Mouse (Mus musculus): ENCODE results near the gene Pgs1.

Gene Pgs1

DNA sequence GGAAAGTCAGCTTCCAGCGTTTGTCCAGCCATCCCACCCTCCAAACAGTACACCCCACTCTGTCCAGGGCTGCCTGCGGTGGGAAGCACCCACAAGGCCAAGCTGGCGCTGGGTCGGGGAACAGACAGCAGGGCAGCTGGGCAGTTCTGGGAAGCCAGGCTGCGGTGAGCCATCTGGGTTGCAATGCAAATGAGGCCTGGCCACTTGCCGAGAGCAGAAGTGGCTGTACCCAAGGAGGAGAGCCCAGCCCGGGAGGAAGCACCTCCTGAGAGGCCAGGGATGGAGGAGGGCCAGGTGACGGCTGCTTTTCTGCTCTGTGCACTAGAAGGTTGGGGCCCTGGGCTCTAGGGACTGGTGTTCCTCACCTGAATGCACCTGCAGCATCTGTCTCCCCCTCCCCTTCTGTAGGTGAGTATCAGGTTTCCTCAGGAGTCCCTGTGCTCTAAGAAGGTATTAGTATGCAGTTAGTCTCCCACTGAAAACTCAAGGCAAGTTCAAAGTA, 10.0 kb upstream of the Pgs1 start:
- 23% methylated on average over 8 of the region's 8 CpGs for WGBS

DNA sequence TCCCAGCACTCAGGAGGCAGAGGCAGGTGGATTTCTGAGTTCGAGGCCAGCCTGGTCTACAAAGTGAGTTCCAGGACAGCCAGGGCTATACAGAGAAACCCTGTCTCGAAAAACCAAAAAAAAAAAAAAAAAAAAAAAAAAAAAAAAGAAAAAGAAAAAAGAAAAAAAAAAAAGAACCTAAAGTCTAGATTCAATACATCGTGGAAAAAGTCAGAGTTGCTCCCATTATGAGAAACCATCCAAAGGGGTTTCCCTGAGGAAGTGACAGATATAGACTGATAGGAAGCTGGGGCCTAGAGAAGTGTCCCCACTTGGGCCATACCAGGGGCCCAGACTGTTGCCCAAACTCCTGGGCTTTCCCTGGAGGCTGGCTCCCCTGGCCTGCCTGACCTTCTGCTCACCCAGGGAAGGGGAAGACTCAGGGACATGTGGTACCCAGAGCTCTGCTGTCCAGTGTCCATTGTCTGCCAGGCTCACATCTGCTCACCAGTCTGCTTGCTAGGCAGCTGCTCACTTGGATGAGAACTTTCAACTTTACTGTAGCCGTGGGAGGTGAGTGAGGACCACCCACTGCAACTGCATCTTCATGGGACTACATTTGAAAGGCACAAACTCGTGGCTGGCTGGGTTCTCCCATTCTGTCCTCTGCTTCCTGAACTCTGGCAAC, 8.3 kb upstream of the Pgs1 start:
- 76% methylated on average over 4 of the region's 5 CpGs for WGBS

DNA sequence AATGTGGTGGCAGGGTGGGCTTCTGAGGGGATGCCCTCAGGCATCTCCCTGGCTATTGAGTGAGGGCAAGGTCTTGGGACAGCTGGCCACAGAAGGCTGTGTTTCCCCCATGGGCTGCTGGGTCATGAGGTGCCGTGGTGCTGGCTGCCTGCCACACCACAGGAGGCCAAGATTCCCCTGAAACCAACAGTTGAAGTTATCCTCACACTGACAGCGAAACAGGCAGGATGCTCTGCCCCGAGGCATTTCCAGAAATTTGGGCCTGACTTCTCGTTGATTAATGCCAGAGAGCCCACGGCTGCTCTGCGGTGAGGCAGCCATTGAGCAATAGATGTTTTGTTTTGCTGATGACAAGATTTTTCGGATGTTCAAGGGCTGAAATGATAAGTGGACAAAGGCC, 6.7 kb upstream of the Pgs1 start:
- 76% methylated on average over 7 of the region's 7 CpGs for WGBS

DNA sequence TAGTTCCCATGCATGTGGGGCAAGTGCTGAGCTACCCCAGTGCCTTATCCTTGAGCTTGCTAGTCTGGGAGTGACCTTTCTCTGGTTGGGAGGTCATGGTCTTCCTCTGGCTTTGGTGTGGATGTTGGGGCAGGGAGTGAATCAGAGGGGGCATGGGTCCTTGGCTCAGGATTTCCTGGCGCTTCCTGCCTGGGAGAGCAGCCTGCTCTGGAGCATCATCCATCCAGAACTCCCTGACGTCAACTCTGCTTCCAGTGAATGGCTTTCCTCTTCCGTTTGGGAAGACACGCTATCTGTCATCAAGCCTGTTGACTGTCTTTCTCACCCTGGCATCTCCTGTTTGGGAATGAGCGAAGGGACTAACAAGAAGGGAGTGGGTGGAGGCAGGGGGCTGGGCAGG, 3.7 kb upstream of the Pgs1 start:
- WGBS, result 69% methylated on average over 5 of the region's 5 CpGs

DNA sequence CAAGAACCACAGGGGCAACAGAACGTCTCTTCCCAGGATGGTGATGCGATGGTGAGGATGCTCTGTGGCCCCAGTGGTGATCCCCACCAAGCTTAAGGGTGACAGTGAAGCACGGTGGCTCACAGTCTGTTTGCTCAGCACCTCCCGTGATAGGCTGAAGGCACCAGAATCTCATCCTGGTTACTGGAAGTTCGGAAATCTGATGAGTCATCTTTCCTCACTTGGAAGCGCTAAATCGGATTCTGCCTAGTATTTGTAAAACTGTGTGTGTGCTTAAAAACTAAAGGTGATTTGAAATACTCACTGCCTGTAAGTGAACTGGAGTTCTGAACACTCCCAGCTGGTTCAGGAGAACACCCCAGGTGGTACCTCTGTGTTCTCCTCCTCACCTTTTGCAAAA, 2.3 kb upstream of the Pgs1 start:
- WGBS, result 44% methylated on average over 7 of the region's 7 CpGs

DNA sequence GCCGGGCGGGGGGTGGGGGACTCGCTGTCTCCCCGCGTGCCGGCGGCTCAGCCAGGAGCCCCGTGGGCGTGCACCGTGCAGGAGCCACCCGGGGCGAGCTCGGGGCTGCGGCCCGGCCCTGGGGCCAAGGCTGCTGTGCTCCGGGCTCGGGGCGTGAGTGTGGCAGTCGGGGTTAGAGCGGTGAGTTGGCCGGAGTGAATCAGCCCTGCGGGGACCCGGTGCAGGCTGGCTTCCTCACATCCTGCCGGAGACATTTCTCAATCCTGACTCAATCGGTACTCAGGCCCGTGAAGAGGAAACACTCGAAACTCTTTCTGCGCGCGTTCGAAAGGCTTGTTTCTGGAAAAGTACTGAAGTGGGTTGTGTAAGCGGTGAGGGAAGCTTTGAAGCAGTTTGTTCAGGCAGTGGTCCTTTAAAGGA, 950 bp downstream of the Pgs1 start:
- WGBS, result under 1% methylated on average over 32 of the region's 32 CpGs

DNA sequence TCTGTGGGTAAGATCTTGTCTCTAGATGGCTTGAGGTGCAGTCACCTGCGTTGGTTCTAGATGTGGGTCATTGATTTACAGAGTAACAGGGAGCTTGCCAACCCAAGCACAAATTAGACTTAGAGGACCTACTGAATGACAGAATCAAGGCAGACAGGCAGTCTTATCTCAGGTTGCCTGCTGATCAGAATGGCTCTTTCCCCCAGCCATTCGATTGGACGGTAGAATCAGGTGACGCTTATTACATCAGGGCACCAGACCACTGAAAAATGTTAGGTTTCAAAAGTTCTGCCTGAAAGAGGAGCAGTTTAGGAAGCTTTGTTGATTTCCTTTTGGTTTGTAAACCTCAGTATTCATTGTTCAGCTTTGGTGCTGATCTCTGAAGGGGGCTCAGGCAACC, 1.9 kb downstream of the Pgs1 start:
- WGBS, result 68% methylated on average over 4 of the region's 4 CpGs

DNA sequence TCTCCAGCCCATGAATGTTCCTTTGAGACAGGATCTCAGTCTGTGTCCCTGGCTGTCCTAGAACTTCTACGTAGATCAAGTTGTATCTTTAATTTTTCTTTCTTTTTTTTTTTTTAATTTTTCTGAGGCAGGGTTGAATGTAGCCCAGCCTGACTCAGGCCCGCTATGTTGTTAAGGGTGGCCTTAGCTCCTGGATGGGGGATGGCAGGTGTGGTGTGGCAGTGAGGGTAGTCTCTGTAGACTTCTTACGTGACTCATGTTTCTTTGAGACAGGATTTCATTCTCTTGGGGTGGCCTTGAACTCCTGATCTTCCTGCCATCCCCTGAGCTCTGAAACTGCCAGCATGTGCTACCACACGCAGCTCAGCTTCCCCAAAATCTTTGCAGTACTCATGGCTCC, 3.1 kb downstream of the Pgs1 start:
- WGBS, result 83% methylated on average over 4 of the region's 4 CpGs

DNA sequence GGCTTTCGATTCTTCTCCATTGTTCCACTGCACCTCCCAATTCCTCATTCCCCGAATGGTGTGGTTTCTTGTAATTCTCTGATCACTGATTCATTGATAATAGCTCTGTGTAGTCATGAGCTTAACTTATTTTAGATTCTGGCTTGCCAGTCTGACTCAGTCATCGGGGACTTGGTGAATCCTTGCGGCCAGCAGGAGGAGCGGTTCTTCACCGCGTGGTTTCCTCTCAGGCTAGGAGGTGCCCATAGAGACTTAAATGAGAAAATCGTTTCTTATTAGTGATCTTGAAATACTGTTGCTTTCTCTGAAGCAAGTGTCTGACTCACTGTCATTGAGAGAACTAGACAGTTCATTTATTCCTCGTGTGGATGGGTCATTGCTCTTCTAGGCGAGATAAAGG, 3.8 kb downstream of the Pgs1 start:
- 32% methylated on average over 10 of the region's 10 CpGs for WGBS

DNA sequence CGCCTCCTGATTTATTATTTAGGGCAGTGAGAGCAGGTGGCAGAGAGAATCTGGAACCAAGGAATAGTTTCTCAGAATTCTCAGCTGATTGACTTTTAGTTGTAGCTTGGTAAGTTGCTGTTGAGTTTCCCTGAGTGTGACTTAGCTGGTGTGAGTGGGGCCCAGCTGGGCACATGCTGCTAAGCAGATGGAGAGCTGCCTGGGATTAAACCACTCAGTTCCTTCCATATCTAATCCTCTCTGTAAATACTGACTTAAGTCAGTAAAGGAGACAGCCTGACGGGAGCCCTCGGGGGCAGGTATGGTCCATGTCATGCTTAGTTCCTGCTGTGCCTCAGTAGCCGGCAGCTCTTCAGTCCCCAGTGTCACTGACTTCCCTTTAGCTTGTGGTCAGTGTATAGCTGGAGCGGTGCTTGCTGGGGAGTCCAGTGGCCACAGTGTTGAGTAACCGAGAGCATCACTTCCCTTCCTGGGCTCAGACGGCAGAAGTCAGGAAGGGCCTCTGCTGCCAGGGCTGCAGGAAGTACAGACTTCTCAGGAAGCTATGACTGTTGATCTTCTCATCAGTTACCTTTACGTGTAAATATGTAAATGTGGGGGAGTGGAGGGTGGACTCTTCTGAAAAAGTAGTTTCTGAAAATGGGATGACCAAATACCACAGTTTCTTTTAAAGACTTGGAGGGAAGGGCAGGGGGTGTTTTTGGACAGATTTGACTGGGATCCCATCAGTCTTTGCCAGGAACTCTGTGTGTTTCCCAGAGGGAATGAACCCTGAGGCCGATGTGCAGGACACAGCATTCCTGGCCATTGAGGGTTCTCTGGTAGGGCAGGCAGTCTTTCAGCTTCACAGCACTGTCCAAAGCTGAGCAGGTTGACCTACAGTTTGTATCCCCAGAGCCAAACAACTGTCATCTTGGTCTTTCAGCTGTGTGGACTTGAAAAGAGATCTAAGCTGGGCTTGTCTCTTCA, 5.7 kb downstream of the Pgs1 start:
- whole genome bisulfite sequencing, result 57% methylated on average over 9 of the region's 9 CpGs

DNA sequence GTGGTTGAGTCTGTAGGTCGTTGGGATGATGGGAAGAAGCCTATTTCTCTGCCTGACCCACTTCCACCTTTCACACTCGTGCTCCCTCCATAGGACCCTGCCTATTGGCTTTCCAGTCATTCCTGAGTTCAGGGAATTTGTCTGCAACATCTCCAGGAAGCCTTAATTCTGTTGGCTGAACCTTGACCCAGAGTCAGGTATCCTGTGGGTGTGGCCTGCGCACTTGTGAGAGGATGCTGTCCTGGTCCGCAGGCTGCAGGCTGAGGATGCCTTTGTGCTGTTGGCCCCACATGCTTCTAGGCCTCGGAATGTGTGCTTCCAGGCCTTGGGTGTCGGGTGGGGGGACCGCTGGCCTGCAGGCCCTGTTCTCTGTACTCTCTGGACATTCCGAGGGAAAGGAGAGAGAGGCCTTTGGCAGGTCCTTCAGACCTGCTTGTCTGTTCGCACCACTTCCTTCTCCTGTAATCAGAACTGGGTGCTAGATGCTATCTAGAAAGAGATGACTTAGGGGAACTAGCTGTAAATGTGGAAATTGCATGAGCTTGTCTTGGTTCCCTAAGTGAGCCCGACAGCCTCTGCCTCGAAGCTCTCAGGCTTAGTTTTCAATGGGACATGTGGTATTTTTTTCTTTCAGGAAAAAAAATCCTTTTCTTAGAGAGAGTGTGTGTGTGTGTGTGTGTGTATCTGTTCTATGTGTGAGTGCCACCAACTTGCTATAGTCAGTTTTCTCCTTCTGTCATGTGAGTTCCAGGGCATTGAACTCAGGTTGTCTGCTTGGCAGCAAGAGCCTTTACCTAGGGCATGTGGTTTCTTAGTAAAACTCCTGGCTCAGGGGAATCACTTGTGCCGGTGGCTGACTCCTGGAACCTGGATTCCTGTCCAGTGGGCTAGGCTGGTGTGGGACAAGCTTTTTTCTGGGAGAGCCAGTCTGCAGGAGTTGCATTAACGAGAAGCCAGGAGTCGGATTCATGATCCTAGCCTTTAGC, 7.4 kb downstream of the Pgs1 start:
- WGBS, result 58% methylated on average over 14 of the region's 14 CpGs

DNA sequence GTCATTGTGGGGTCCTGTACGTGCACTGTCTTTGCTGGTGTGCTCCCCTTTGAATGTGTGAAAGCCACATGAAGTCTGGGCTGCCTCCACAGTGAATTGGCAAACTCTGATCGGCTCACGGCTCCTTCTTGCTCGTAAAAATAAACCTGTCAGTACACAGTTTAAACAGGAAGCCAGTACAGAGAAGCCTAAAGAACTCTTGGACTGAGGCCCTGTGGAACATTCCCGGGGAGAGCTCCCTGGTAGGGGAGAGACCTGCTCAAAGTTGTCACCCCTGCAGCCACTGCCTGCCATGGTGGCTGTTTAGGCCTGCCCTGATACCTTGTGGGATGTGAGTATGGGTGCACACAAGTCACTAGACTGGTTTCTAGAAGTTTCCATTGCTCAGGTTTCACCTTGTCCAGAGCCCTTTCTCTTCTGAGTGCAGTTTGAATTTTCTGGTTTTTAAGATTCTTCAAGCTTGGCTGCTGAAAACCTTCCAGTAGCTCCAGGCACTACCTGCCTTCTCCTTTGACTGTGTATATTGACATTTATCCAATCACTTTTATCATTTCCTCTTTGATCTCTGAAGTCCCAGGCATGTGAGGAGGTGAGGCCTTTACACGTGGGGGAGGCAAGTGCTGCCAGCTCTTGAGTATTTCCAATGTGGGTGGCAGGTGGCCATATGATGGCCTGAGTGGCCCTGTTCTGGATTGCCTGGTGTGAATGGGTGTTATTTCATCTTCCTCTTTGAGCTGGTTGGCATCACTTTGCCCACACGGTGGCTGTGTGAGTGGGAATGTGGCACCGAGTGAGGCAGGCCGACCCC, 8.4 kb downstream of the Pgs1 start:
- WGBS, result 29% methylated on average over 9 of the region's 9 CpGs

DNA sequence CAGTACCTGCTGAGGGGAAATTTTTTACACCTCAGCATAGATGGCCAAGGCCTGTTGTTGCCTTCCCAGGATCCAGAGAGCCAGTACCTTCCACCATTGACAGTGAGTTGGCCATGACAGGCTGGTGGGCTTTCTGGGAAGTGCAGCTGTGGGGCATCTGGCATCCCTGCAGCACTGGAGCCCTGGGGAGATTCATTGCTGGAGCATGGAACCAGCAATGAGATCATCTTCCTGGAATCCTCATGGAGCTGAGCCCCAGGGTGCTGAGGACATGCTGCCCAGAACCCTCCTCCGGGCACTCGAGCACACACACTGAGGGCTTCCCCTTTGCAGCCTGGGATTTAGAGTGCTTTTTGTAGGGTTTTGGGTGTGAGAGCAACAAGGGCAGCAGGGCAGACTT, 9.2 kb downstream of the Pgs1 start:
- WGBS, result 49% methylated on average over 2 of the region's 2 CpGs

DNA sequence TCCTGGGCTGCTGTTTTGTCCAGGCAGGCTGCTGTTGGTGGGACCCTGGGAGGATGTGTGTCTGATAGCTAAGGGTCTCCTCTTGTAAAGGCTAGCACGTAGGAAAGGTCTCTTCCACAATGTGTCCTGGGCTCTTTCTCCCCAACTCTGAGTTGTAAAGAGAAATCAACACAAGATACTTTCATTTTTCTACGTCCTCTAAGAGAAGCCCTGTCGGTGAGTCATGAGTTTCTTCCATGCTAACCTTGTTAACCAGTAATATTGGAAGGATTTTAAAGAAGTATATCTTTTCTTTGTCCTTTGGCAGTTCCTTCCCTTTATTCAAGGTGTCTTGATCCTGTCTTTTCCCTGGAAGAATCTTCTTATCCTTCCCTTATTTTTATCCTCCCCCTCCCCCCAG, 9.6 kb downstream of the Pgs1 start:
- 53% methylated on average over 3 of the region's 3 CpGs for WGBS

DNA sequence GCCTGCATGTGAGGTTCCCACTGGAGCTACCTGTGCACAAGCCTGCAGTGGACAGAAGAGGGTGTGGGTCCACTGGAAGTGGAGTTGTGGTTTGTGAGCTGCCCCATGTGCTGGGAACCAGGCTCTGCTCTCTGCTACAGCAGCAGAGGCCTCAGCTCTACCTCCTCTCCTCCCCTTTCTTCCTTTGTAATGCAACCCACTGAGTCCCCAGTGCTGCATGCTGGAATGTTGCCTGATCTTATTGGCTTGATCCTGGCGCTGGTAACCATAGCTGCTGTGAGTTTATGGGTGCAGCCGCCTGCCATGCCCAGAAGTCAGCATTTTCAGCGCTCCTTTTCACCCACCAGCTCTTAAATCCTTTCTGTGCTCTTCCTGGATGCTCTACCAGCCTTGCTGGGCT, 10.0 kb downstream of the Pgs1 start:
- 56% methylated on average over 3 of the region's 3 CpGs for WGBS

DNA sequence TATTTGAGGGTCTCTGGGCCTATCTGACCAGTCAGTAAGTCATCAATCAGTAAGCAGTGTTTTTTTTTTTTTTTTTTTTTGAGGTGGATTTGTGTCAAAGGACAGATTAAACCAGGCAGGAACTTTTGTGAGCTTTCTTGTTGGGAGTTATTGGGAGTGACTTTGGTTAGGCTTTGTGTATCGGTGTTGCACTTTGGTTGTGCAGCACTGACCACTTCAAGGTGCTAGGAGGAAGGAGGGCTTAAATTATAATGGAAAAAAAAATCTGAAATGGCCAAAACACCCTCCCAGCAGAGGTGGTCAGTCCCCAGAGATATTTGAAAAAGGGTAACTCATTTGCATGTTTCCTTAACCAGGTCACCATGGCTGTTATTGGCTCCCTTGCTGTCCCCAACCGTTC, 11.0 kb downstream of the Pgs1 start:
- 89% methylated on average over 2 of the region's 2 CpGs for WGBS

DNA sequence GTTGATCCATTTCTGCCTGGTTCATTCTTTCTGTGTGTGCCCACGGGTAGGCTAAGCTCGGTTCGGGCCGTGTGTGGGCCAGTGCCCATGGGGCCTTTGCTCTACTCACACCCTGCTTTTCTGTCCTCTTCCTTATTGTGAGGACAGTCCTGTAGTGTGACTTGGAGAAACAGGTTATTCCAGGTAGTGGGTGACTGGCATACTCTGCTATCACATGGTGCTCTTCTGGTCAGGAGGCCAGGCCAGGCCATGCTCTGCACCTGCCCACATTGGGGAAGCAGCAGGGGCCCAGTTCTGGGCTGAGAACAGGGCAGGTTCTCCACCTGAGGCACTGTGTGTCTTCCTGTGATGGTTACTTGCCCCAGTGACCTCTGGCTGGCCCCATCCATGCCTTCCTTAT, 12.3 kb downstream of the Pgs1 start:
- WGBS, result 93% methylated on average over 4 of the region's 4 CpGs

DNA sequence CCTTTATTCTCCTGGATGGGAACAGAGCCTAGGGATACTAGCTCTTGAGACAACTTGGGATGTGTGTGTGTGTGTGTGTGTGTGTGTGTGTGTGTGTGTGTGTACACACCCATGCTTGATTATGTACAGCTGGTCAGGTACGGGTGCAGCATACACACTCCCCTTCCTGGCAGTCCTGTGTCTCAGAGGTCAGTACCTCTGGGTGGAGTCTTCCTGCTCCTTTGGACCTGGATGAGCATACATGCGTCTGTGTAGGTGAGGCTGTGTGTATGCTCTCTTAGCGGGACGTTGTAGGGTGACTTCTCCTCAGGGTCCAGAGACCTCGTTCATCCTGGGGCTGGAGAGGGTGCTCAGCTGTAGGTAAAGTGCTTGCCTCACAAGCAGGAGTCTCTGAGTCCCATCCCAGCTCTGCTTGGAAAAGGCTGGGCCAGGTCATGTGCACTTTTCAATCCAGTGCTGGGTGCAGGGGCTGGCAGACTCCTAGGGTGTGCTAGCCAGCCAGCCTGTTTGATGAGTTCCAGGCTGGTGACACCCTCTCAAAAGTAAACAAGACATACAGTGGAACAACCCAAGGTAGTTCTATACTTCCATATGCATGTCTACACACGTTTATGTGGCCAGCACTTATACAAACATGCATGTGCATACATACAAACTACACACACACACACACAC, 13.3 kb downstream of the Pgs1 start:
- 86% methylated on average over 6 of the region's 6 CpGs for WGBS

DNA sequence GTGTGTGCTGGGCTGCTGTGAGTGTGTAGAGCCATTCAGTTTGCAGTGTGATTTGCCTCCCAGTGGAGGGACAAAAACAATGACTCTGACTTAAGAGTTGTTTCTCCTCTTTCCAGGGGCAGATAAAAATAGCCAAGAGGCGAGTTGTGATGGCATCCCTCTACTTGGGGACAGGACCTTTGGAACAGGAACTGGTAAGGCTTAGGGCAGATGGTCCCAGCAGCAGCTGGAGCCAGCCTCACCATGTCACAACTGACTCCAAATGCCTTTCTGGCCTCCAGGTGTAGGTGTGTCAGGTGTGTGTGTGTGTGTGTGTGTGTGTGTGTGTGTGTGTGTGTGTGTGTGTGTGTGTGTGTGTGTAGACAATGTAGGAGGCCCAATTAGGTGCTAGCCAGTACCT, 14.0 kb downstream of the Pgs1 start:
- 54% methylated on average over 1 of the region's 1 CpGs for WGBS

DNA sequence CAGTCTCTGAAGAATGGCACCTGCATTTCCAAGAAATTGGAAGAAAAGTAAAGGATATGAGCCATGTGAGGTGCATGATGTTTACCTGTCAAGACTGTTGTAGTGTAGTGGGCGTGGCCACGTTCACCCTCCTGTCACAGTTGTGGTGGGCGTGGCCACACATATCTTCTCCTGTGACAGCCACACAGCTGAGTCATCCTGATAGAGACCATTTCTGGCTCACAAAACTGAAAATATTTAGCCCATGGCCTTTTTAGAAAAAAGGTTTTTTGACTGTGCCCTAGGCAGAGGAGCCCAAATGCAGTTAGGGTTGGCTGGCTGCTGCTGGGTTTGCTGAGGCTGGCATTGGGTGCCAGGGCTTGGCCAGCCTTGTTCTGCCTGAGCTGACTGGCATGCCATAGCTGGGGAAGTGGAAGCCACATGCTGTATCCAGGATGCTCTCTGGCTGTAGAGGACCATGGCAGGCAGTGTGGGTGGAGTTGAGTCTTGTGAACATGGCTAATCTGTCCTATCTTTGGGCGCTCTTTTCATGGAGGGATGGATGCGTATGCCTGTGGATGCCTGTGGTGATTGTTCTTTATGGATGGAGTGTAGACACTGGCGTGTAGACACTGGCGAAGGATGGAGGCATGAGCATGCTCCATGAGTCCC, 14.6 kb downstream of the Pgs1 start:
- 87% methylated on average over 7 of the region's 7 CpGs for WGBS
